Mouse (Mus musculus) brain, embryonic 14.5 days (tissue): Measurements from ENCODE around the gene Wfikkn1. TPM values are rescaled to one million over a fixed set of nuclear protein-coding genes. Genes with fewer than 3 reads are reported as not detected.
"Not testable (repeated sequence)": the region's sequence is repeated elsewhere in the genome, so short reads cannot be mapped to it uniquely, and the experiment has no call there.

Experiments used
- DNase-seq: peaks from one replicate; pipeline ENCODE4 v3.0.0-alpha.2; 2011; ENCODE audit warnings: low read depth
- CTCF ChIP-seq: fragments of 200-500 bp; IDR thresholded peaks from 2 replicates; pipeline ENCODE4 v1.5.1; 2012; ENCODE audit warnings: inconsistent platforms, mild to moderate bottlenecking, moderate library complexity, borderline replicate concordance; ENCODE audit not compliant: insufficient read depth, insufficient read length; ENCODE audit errors: extremely low read depth
- POLR2A ChIP-seq: fragments of 200-500 bp; IDR thresholded peaks from 2 replicates; pipeline ENCODE4 v1.6.1; 2012; ENCODE audit warnings: mild to moderate bottlenecking, inconsistent platforms, borderline replicate concordance; ENCODE audit not compliant: poor library complexity, insufficient read depth, insufficient read length, severe bottlenecking; ENCODE audit errors: extremely low read depth
- polyA plus RNA-seq: library from polyadenylated mRNA; depleted of rRNA; stranded (reverse); fragments of >200 nt; gene quantifications from 2 replicates; pipeline ENCODE4 v1.2.3, GENCODE M21; 2012

Gene Wfikkn1
- polyA plus RNA-seq, 1 experiment: 0.66 TPM

DNA sequence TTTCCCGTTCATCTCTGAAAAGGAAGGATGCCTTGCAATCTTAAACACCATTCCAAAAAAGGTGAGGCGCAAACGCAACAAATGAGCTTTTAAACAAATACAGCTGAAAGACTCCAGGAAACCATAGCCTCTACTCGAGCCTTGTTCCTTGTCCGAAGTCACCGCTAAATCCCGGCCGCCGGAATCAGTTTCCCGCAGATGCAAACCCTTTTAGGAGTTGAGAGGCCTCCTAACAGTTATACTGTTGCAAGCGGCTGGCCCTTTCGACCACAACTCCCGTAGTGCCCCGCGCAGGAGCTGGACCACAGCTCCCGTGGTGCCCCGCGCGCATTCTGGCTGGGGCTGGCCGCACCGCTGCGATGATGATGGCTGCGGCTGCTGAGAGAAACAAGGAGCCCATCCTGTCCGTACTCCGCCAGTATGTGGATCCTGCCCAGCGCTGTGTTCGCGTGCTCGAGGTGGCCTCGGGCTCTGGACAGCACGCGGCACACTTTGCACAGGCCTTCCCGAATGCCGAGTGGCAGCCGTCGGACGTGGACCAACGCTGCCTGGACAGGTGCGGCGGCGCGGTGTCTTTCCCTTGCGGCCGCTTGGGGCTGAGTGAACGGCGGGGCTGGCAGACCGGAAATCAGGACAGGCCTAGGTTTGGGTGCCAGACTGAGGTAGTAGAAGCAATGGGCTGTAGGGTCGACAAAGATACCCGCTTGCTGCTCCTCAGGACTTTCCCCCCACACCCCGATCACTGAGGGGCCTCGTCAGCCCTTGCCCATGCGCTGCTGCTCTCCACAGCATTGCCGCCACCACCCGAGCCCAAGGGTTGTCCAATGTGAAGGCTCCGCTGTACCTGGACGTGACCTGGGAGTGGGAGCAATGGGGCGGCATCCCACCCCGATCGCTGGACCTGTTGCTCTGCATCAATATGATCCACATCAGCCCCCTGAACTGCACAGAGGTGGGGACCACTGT is 5.2 kb downstream of the Wfikkn1 start:
- no peak for TF ChIP-seq CTCF
- peak; percentile 80; the same call in 1 of the 2 replicates for TF ChIP-seq POLR2A
- peak; percentile 96 for DNase-seq

DNA sequence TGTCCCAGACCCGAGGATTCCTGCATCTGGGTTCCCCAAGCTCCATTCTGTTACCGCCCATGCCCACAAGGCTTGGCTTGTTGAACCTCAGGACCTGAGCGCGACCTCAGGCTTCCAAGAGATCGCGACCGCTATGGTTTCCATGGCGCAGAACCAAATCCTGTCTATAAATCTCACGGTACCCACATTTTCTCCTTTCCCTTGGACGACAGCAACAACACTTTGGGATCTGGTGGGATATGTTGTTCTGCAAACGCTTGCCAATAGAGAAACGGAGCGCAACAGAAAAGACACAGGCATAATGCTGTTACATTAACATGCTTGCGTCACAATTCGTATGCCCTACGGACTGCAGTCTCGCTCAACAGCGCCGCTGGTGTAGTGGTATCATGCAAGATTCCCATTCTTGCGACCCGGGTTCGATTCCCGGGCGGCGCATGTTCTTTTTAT is 5.9 kb downstream of the Wfikkn1 start, which contains the start of gene Mettl26:
Gene Mettl26, plus strand, starts transcription at position 354 of the 450 bp plus-strand sequence.
- no peak for TF ChIP-seq POLR2A
- no peak; the same call in 1 of the 2 replicates for TF ChIP-seq CTCF
- peak; percentile 97 for DNase-seq

DNA sequence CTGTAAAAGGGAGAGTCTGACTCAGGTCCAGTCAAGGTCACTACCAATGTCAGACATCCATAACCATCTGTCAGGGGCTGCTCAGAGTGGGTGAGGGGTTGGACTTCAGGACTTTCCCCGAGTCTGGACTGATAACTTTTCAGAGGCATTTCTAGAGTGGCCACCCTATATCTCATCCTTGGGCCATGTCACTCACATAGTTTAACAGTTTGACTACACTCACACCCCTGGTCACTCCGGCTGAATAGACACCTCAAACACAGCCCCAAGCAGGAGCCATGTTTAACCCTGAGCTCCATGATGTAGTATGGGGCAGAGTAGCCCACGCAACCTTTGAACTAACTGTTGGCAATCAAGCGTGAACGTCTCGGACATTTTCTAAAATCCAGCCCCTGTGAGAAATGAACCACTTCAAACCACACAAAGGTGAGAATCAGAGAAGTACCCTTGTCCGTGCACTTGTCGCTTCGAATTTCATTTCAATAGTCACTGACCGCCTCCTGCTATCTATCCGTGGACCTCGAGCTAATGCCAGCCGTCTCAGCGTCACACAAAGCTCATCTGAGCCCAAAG is 6.4 kb downstream of the Wfikkn1 start:
- TF ChIP-seq CTCF (no peak), POLR2A (no peak)
- no peak for DNase-seq

- TF ChIP-seq CTCF: no peak
- TF ChIP-seq POLR2A: no peak
- no peak for DNase-seq
Observed at GRCm38 (mm10) chr17:25873405-25874147, 7.1 kb downstream of the Wfikkn1 start.

DNA sequence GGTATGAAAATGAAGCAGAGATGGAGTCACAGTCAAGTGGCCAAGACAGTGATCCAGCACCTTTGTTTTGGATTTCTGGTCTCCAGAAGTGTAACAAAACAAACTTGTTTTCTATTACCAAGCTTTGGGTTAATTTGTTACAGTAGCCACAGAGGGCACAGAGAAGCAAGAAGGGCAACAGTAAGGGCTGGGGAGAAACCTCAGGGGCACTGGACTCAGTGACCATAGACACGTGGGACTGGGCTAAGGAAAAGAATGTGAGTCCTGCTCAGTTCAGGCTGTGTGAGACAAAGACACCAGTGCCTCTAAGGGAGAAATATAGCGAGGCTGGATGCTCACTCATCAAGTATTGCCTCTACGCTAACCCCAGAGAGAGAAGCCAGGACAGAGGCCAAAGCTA is 8.0 kb downstream of the Wfikkn1 start:
- TF ChIP-seq CTCF: no peak
- TF ChIP-seq POLR2A: no peak
- no peak for DNase-seq

GRCm38 (mm10) chr17:25871566-25871965 is 9.1 kb downstream of the Wfikkn1 start:
- DNase-seq: not testable (repeated sequence)

DNA sequence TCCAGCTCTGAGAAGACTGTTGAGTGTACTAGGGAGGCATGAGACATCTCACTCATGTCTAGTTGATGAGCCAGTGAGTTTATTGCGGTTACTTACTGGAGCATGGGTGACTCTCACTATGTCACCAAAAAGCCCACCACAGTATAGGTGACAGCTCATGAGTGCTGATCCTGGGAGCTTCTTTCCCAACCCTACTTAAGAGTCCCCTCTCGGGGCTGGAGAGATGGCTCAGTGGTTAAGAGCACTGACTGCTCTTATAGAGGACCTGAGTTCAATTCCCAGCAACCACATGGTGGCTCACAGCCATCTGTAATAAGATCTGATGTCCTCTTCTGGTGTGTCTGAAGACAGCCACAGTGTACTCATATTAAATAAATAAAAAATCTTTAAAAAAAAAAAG is 10.7 kb downstream of the Wfikkn1 start:
- DNase-seq: no peak
- TF ChIP-seq CTCF: no peak
- TF ChIP-seq POLR2A: no peak

DNA sequence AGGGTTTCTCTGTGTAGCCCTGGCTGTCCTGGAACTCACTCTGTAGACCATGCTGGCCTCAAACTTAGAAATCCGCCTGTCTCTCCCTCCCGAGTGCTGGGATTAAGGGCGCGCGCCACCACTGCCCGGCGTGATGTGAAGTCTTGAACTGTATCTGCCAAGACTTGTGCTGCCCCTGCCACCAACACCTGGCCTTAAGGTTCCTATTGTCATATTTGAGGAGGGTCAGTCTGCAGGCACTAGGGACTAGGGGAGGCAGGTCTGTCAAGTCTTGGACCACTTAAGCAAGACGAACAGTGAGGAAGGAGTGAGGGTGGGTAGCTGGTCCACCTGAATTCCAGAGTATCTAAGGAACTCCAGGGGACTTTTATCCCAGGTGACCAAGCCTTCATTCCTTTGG is 11.2 kb downstream of the Wfikkn1 start:
- TF ChIP-seq POLR2A (no peak), CTCF (no peak)
- DNase-seq: no peak

DNA sequence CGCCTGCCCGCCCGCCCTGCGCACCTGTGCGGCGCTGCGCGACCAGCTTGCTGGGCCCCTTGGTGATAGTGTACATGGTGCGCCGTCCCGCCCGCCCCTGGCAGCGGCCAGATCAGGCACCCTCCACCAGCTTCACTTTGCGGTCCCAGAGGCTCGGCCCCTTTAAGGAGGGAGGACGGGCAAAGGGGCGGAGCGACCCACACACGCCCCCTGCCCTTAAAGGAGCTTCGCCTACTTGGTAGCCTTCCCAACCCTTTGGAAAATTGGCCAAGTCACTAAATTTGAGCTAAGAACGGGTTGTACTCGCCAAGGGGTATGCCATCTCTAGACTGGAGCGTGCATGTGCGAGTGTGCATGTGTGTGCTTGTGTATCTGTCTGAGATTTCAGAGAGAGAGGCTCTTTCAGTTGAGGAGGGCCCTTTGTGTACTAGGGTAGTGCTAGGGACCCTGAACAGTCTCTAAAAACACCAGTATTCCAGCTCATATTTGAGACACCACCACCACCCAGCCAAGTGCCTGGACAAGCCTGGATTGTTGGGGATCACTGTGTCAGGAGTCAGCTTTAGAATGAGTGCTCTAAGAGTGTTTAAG is 12.0 kb downstream of the Wfikkn1 start, which contains the start of gene Mcrip2:
Gene Mcrip2, minus strand, starts transcription at position 164 of the 591 bp plus-strand sequence.
- TF ChIP-seq CTCF (no peak), POLR2A (0 out of 2 replicates have a peak, but pooled peaks have one; percentile 18)
- peak; percentile 92 for DNase-seq

DNA sequence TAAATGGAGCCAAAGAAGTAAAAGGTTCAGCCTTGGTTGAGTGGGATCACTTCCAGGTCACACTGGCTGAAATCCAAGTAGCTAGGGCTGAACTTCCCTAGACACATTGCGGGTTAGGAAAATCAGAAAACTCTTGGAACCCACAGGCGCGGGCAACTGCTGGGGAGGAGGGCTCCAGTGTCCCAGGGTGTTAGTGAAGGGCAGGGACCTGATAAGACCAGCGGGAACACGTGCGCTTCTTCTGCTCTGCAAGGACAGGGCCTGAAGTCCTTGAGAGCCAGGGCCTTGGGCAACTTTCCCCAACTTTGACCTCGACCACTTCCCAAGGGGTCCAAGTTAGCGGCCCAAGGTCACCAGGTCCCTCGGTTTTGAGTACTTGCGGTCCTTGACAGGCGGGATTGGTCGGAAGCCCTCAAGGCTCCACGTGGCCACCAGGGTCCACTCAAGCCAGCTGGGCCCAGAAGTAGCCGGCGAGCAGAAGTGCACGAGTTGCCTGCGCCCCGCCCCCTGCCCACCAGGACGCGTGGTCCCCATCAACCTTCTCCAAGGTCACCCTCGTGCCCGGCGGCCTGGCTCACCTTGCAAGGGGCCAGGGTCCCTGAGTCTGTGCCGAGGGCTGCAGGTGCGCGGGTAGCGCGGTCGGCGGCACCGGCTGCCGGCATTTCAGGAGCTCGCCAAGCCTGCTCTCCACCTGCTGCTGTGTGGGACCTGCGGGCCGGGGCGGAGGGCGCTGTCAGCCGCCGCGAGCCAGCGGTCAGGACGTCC is 12.6 kb downstream of the Wfikkn1 start:
- TF ChIP-seq CTCF (no peak), POLR2A (no peak)
- DNase-seq: no peak

DNA sequence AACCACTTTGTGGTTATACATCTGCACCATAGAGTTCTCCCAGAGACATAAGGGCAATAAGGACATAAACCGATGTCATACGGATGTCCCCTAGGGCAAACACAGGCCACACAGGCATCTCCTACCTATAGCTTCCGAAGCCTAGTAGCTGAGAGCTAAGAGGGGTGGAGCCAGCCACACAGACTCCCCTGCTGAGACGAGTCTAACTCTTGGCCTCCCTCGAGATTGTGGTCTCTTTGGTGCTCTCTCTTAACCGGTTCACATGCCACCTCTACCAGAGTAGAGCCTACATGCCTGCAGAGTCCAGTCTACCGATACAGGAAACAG is 13.2 kb downstream of the Wfikkn1 start:
- no peak for DNase-seq
- no peak for TF ChIP-seq CTCF
- no peak for TF ChIP-seq POLR2A
